Mouse (Mus musculus) midbrain, postnatal 0 days (tissue): ENCODE measurements around the gene Sparcl1. TPM values are rescaled to one million over a fixed set of nuclear protein-coding genes. Genes with fewer than 3 reads are reported as not detected.

Experiments
- ATAC-seq: fragments of 200-750 bp; cut with Nextera tagmentation; 2 replicates; pipeline ENCODE4 v1.8.0; 2017; ENCODE audit warnings: moderate number of reproducible peaks, mild to moderate bottlenecking, moderate TSS enrichment, moderate library complexity; ENCODE audit not compliant: low FRiP score
- DNase-seq: peaks from one replicate; pipeline ENCODE4 v3.0.0-alpha.2; 2015; ENCODE audit warnings: low spot score
- H3K27ac ChIP-seq: fragments of 300-500 bp; sonication (generic); 2 replicates; pipeline ENCODE4 v1.5.1; 2014; ENCODE audit warnings: low read depth, mild to moderate bottlenecking, low read length, mixed read lengths
- H3K27me3 ChIP-seq: fragments of 300-500 bp; sonication (generic); 2 replicates; pipeline ENCODE4 v1.6.1; 2014; ENCODE audit warnings: low read length, control low read depth, mixed read lengths; ENCODE audit not compliant: insufficient read depth
- H3K36me3 ChIP-seq: fragments of 300-500 bp; sonication (generic); 2 replicates; pipeline ENCODE4 v1.6.1; 2014; ENCODE audit warnings: low read length, control low read depth, mixed read lengths; ENCODE audit not compliant: insufficient read depth
- H3K4me1 ChIP-seq: fragments of 300-500 bp; sonication (generic); 2 replicates; pipeline ENCODE4 v1.6.1; 2014; ENCODE audit warnings: mild to moderate bottlenecking, control low read depth, antibody characterized with exemption, low read length, mixed read lengths; ENCODE audit not compliant: insufficient read depth
- H3K4me2 ChIP-seq: fragments of 300-500 bp; sonication (generic); 2 replicates; pipeline ENCODE4 v1.6.1; 2014; ENCODE audit warnings: low read depth, mild to moderate bottlenecking, low read length, mixed read lengths; ENCODE audit not compliant: poor library complexity, severe bottlenecking
- H3K4me3 ChIP-seq: fragments of 300-500 bp; sonication (generic); 2 replicates; pipeline ENCODE4 v1.5.1; 2014; ENCODE audit warnings: low read depth, mild to moderate bottlenecking, low read length, moderate library complexity
- H3K9ac ChIP-seq: fragments of 300-500 bp; sonication (generic); replicated peaks from 2 replicates; pipeline ENCODE4 v1.6.1; 2014; ENCODE audit warnings: mild to moderate bottlenecking, low read length, moderate library complexity, mixed read lengths; ENCODE audit not compliant: poor library complexity, severe bottlenecking
- H3K9me3 ChIP-seq: fragments of 300-500 bp; sonication (generic); 2 replicates; pipeline ENCODE4 v1.6.1; 2016; ENCODE audit warnings: low read length, control low read depth
- CTCF ChIP-seq: IDR thresholded peaks from 2 replicates; pipeline ENCODE4 v1.5.1; 2016; ENCODE audit warnings: antibody characterized with exemption, mild to moderate bottlenecking
- WGBS: fragments of 180-500 bp; shearing (Covaris S2); extraction: QIAGEN DNeasy Blood & Tissue Kit; methylation state at CpG from one replicate; pipeline ENCODE4 v1.1.7; 2014; 5-methylcytosine and 5-hydroxymethylcytosine counted together
- microRNA-seq: library from miRNA; unstranded; fragments of <30 nt; microRNA quantifications from one replicate; pipeline ENCODE4, GENCODE M21; 2016; ENCODE audit warnings: borderline number of aligned reads
- polyA plus RNA-seq: library from polyadenylated mRNA; unstranded; fragments of >200 nt; fragmentation: Nextera tagmentation; extraction: Ambion mirVana; gene quantifications from 2 replicates; pipeline ENCODE4 v1.2.1, GENCODE M21; 2015
- total RNA-seq: library from RNA; depleted of rRNA; stranded (reverse); fragments of >200 nt; gene quantifications from 2 replicates; pipeline ENCODE4 v1.2.3, GENCODE M21; 2014; rRNA removed

The Sparcl1 gene
- total and polyA plus RNA-seq, 2 experiments from 2014 or later, result 358 to 529 TPM

DNA sequence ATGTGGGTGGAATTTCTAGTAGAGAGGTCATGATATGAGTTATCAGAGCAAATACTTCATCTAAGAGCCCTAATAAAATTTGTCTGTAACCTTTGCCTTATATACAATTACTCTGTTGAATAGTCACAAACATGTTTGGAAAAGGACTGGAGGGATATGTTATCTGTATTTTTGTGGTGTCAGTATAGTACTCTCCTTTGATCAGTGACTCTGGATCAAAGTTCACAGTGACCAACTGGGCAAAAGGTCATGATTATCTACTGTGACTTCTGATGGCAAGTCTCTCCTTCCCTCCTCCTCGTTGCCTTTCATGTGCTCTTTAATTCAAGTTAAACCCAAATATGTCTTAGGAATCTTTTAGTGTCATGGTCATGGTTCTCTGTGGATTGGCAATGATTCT, 77.7 kb downstream of the Sparcl1 start:
- 67% methylated on average over 1 of the region's 1 CpGs for WGBS
- TF ChIP-seq CTCF, result no peak

DNA sequence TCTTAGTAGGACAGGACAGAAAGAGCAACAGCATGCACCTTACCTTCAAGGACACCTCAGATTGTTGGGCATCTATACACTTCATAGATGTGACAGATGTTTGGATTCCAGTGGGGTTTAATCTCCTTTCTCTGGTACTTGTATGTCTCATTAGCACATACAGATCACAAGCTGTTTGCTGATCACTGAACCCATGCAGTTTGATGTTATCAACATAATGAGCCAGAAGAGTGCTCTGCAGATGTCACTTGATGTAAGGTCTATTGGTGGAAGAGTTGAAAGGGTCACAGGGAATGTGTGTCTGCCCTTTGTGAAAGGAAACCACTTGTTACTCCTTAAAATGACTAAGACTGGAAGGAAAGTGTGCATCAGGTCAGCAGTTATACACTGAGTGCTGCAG, 78.5 kb downstream of the Sparcl1 start:
- Histone ChIP-seq H3K9me3 (no peaks in the 10 kb centered on the region), H3K4me2 (no peak overlapping the region), H3K36me3 (no peaks in the 10 kb centered on the region), H3K27me3 (no peaks in the 10 kb centered on the region), H3K27ac (no peak overlapping the region), H3K9ac (no peak overlapping the region), H3K4me3 (no peak overlapping the region), H3K4me1 (no peaks in the 10 kb centered on the region)
- no peak for ATAC-seq
- no peak for DNase-seq
- no peak for TF ChIP-seq CTCF

More for the DNA sequence above, 77.7 kb downstream of the Sparcl1 start:
- no peak overlapping the region for H3K4me2 ChIP-seq
- DNase-seq (no peak), ATAC-seq (no peak)
- no peak overlapping the region for H3K4me3 ChIP-seq
- H3K9ac ChIP-seq, result no peak overlapping the region
- H3K27me3 ChIP-seq, result no peaks in the 10 kb centered on the region
- no peak overlapping the region for H3K27ac ChIP-seq
- H3K4me1 ChIP-seq, result no peaks in the 10 kb centered on the region
- H3K36me3 ChIP-seq, result no peaks in the 10 kb centered on the region
- no peaks in the 10 kb centered on the region for H3K9me3 ChIP-seq

DNA sequence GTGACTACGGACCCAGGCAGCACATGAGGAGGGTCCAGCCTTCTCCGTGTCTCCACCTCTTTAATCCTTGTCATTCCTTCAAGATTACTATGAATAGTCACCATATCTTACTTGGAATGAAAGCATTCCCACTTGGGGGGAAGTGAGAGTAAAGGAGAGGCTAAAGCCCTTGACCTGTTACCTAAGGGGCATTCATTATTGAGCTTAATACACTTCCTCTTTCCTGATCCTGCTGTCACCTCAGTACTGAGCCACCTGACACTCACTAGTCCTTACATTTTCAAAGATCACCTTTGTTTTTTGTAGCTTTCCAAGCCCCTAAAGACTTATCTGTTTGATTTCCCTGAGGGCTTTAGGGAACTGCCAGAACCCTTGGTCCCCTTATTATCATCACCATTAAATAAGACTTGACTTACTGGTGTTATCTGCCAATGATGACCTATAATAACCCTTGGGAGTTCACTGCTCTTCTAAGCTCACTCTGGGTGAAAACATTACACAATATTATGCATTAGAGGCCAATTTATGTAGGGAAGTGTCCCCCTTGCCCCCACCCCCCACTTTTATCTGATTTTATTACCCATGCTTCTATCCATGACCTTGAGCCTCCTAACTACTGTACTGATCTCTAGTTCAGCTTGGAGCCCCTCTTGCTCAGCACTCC, 81.0 kb downstream of the Sparcl1 start:
- 85% methylated on average over 2 of the region's 2 CpGs for WGBS
- H3K27me3 ChIP-seq, result no peaks in the 10 kb centered on the region
- ATAC-seq (no peak), DNase-seq (no peak)
- H3K9me3 ChIP-seq, result no peaks in the 10 kb centered on the region
- no peaks in the 10 kb centered on the region for H3K36me3 ChIP-seq
- no peak overlapping the region for H3K27ac ChIP-seq
- H3K9ac ChIP-seq, result no peak overlapping the region
- H3K4me3 ChIP-seq, result no peak overlapping the region
- H3K4me1 ChIP-seq, result no peaks in the 10 kb centered on the region
- no peak overlapping the region for H3K4me2 ChIP-seq
- TF ChIP-seq CTCF, result no peak

Small RNAs within 50 kb of the gene (microRNA-seq; reads per million reads assigned to microRNA genes)
- 1.3 reads per million for gene Mir5619

Other genes starting within 250 kb of the Sparcl1 start
- 44.6 and 46.7 TPM in 2 replicates for gene Klhl8, start 202.5 kb downstream of the Sparcl1 start, total RNA-seq
- 39.5 and 41.5 TPM in 2 replicates for gene Klhl8, start 202.5 kb downstream of the Sparcl1 start, polyA plus RNA-seq
- gene Hsd17b13, start 136.3 kb downstream of the Sparcl1 start, total RNA-seq, result not detected in 2 replicates
- 0.15 and 0.27 TPM in 2 replicates for gene Hsd17b13, start 136.3 kb downstream of the Sparcl1 start, polyA plus RNA-seq
- 16.3 and 16.4 TPM in 2 replicates for gene Hsd17b11, start 91.8 kb downstream of the Sparcl1 start, total RNA-seq
- 3.6 and 4.7 TPM in 2 replicates for gene Hsd17b11, start 91.8 kb downstream of the Sparcl1 start, polyA plus RNA-seq
- 48.8 and 48.9 TPM in 2 replicates for gene Nudt9, start 67.4 kb downstream of the Sparcl1 start, total RNA-seq
- 70.4 and 72.5 TPM in 2 replicates for gene Nudt9, start 67.4 kb downstream of the Sparcl1 start, polyA plus RNA-seq
- not detected in 2 replicates for gene Gm17660, start 36.1 kb downstream of the Sparcl1 start, total RNA-seq
- gene Gm17660, start 36.1 kb downstream of the Sparcl1 start, polyA plus RNA-seq, result 0.83 and 1.1 TPM in 2 replicates
- not detected in 2 replicates for gene Dspp, start 57.0 kb upstream of the Sparcl1 start, total RNA-seq
- gene Dspp, start 57.0 kb upstream of the Sparcl1 start, polyA plus RNA-seq, result not detected in 2 replicates
- not detected in 2 replicates for gene Dmp1, start 88.9 kb upstream of the Sparcl1 start, total RNA-seq
- gene Dmp1, start 88.9 kb upstream of the Sparcl1 start, polyA plus RNA-seq, result 0.23 and 0.28 TPM in 2 replicates
- 0.16 TPM in 1 of 2 replicates, not detected in the other for gene Ibsp, start 185.4 kb upstream of the Sparcl1 start, total RNA-seq
- gene Ibsp, start 185.4 kb upstream of the Sparcl1 start, polyA plus RNA-seq, result 0.10 TPM in 1 of 2 replicates, not detected in the other
- not detected in 2 replicates for gene Mepe, start 211.6 kb upstream of the Sparcl1 start, total RNA-seq
- not detected in 2 replicates for gene Mepe, start 211.6 kb upstream of the Sparcl1 start, polyA plus RNA-seq